Mouse (Mus musculus): ENCODE measurements at regions not wholly inside any gene's neighbourhood (a gene's known extent, or its start where the extent isn't known, plus 50 kb on each side); places are given as distances from the start of the nearest gene placed in this dataset.

- H3K9me3 ChIP-seq (replicated peaks; ENCODE audit: insufficient read depth, low read length), result no peaks in the 10 kb centered on the region
- H3K79me2 ChIP-seq (ENCODE audit: control insufficient read depth, insufficient read depth, low read length, poor library complexity), result no peaks in the 10 kb centered on the region
- no peak overlapping the region for H3K27ac ChIP-seq (ENCODE audit: control insufficient read depth, low read depth, low read length)
- no peak overlapping the region for H3K4me3 ChIP-seq (ENCODE audit: control insufficient read depth in 1 of 2, insufficient read depth in 1 of 2, low read depth in 2 of 2, low read length in 2 of 2)
- H3K9ac ChIP-seq (ENCODE audit: control insufficient read depth, low read depth, low read length, poor library complexity, severe bottlenecking), result no peak overlapping the region
- TF ChIP-seq POLR2AphosphoS2 (IDR thresholded peaks at IDR 0.05; ENCODE audit: low read length) (no peak), UBTF (IDR thresholded peaks at IDR 0.05; ENCODE audit: borderline replicate concordance, insufficient read depth, low read depth, low read length) (no peak), KAT2A (conservative IDR thresholded peaks at IDR 0.05; ENCODE audit: low read depth, low read length) (no peak), GATA1 (IDR thresholded peaks at IDR 0.05; ENCODE audit: low read depth, low read length) (no peak), SIN3A (IDR thresholded peaks at IDR 0.05; ENCODE audit: low read length) (no peak), TCF12 (IDR thresholded peaks at IDR 0.05; ENCODE audit: low read depth, low read length) (no peak), MAX (IDR thresholded peaks at IDR 0.05; ENCODE audit: low read length) (no peak), USF1 (IDR thresholded peaks at IDR 0.05; ENCODE audit: low read depth, low read length) (no peak), CHD1 (IDR thresholded peaks at IDR 0.05; ENCODE audit: low read depth, low read length) (no peak), NRF1 (IDR thresholded peaks at IDR 0.05; ENCODE audit: insufficient read depth, low read depth, low read length, poor library complexity, severe bottlenecking) (no peak), E2F4 (IDR thresholded peaks at IDR 0.05; ENCODE audit: borderline replicate concordance, low read depth, low read length) (no peak), GABPA (IDR thresholded peaks at IDR 0.05; ENCODE audit: low read depth, low read length) (no peak), NELFE (IDR thresholded peaks at IDR 0.05; ENCODE audit: low read depth, low read length) (no peak), CHD2 (IDR thresholded peaks at IDR 0.05; ENCODE audit: low read length) (no peak), RCOR1 (IDR thresholded peaks at IDR 0.05; ENCODE audit: low read depth, low read length) (no peak), POLR2A (IDR thresholded peaks at IDR 0.05; ENCODE audit: control insufficient read depth in 1 of 2, insufficient read depth in 1 of 2, low read depth in 1 of 2, low read length in 2 of 2, poor library complexity in 1 of 2) (no peak), JUND (IDR thresholded peaks at IDR 0.05; ENCODE audit: low read depth, low read length) (no peak), MEF2A (IDR thresholded peaks at IDR 0.05; ENCODE audit: extremely low read depth, insufficient replicate concordance, low read depth, low read length, poor library complexity, severe bottlenecking) (no peak), MYC (IDR thresholded peaks at IDR 0.05; ENCODE audit: low read depth, low read length) (no peak)
- H3K27me3 ChIP-seq (ENCODE audit: control insufficient read depth in 1 of 2, insufficient read depth in 2 of 2, low read length in 2 of 2), result no peaks in the 10 kb centered on the region
- H3K36me3 ChIP-seq (ENCODE audit: control insufficient read depth in 1 of 2, insufficient read depth in 2 of 2, low read length in 2 of 2), result no peaks in the 10 kb centered on the region
- H3K4me1 ChIP-seq (ENCODE audit: control insufficient read depth in 1 of 2, insufficient read depth in 2 of 2, low read length in 2 of 2), result no peaks in the 10 kb centered on the region
- DNase-seq (ENCODE audit: low read depth, low spot score), result no peak
Observed at GRCm38 (mm10) chr13:71378641-71379040, 537.0 kb upstream of the Adamts16 start.

GRCm38 (mm10) chr13:71375909-71376606 lies 534.4 kb upstream of the Adamts16 start:
- H3K9ac ChIP-seq (ENCODE audit: control insufficient read depth, low read depth, low read length, poor library complexity, severe bottlenecking), result no peak overlapping the region
- TF ChIP-seq TCF12 (IDR thresholded peaks at IDR 0.05; ENCODE audit: low read depth, low read length) (no peak), ZC3H11A (IDR thresholded peaks at IDR 0.05; ENCODE audit: low read depth, low read length) (no peak), KAT2A (conservative IDR thresholded peaks at IDR 0.05; ENCODE audit: low read depth, low read length) (no peak), MAFK (IDR thresholded peaks at IDR 0.05; ENCODE audit: borderline replicate concordance, low read depth, low read length) (no peak), POLR2A (IDR thresholded peaks at IDR 0.05; ENCODE audit: control insufficient read depth in 1 of 2, insufficient read depth in 1 of 2, low read depth in 1 of 2, low read length in 2 of 2, poor library complexity in 1 of 2) (no peak), MAZ (IDR thresholded peaks at IDR 0.05; ENCODE audit: low read depth, low read length) (no peak), UBTF (IDR thresholded peaks at IDR 0.05; ENCODE audit: borderline replicate concordance, insufficient read depth, low read depth, low read length) (no peak), USF2 (IDR thresholded peaks at IDR 0.05; ENCODE audit: borderline replicate concordance in 1 of 2, insufficient read depth in 1 of 2, low read depth in 1 of 2, low read length in 2 of 2) (no peak), CHD2 (IDR thresholded peaks at IDR 0.05; ENCODE audit: low read length) (no peak), MEF2A (IDR thresholded peaks at IDR 0.05; ENCODE audit: extremely low read depth, insufficient replicate concordance, low read depth, low read length, poor library complexity, severe bottlenecking) (no peak), E2F4 (IDR thresholded peaks at IDR 0.05; ENCODE audit: borderline replicate concordance, low read depth, low read length) (no peak), POLR2AphosphoS2 (IDR thresholded peaks at IDR 0.05; ENCODE audit: low read length) (no peak), GATA1 (IDR thresholded peaks at IDR 0.05; ENCODE audit: low read depth, low read length) (no peak), HCFC1 (IDR thresholded peaks at IDR 0.05; ENCODE audit: low read depth, low read length) (no peak), CHD1 (IDR thresholded peaks at IDR 0.05; ENCODE audit: low read depth, low read length) (no peak), MYB (IDR thresholded peaks at IDR 0.05; ENCODE audit: low read depth, low read length) (no peak), ZKSCAN1 (IDR thresholded peaks at IDR 0.05; ENCODE audit: low read depth, low read length) (no peak), POLR2AphosphoS5 (IDR thresholded peaks at IDR 0.05; ENCODE audit: borderline replicate concordance, low read depth, low read length) (no peak), ZNF384 (IDR thresholded peaks at IDR 0.05; ENCODE audit: low read depth, low read length) (no peak)
- H3K4me3 ChIP-seq (ENCODE audit: control insufficient read depth in 1 of 2, insufficient read depth in 1 of 2, low read depth in 2 of 2, low read length in 2 of 2), result no peak overlapping the region
- no peaks in the 10 kb centered on the region for H3K4me1 ChIP-seq (ENCODE audit: control insufficient read depth in 1 of 2, insufficient read depth in 2 of 2, low read length in 2 of 2)
- DNase-seq (ENCODE audit: low read depth, low spot score), result no peak
- no peaks in the 10 kb centered on the region for H3K9me3 ChIP-seq (replicated peaks; ENCODE audit: insufficient read depth, low read length)
- no peak overlapping the region for H3K27ac ChIP-seq (ENCODE audit: control insufficient read depth, low read depth, low read length)
- no peaks in the 10 kb centered on the region for H3K36me3 ChIP-seq (ENCODE audit: control insufficient read depth in 1 of 2, insufficient read depth in 2 of 2, low read length in 2 of 2)
- no peaks in the 10 kb centered on the region for H3K27me3 ChIP-seq (ENCODE audit: control insufficient read depth in 1 of 2, insufficient read depth in 2 of 2, low read length in 2 of 2)
- H3K79me2 ChIP-seq (ENCODE audit: control insufficient read depth, insufficient read depth, low read length, poor library complexity), result no peaks in the 10 kb centered on the region
